Mouse (Mus musculus) cerebellum, postnatal 25 days (tissue): ENCODE measurements around the gene Map4k4.

Experiments used
- DNase-seq, 2 experiments: peaks; one replicate each; pipeline ENCODE4 v3.0.0; 2021; ENCODE audit warnings: mixed read lengths in 2 of 2

Map4k4 gene

GRCm38 (mm10) chr1:40006043-40006651, 105.4 kb downstream of the Map4k4 start:
- DNase-seq = no peak

GRCm38 (mm10) chr1:40007962-40008471, 107.3 kb downstream of the Map4k4 start:
- DNase-seq = peak in 1 of 2 experiments; percentile 2

GRCm38 (mm10) chr1:40012696-40013095, 112.0 kb downstream of the Map4k4 start:
- DNase-seq = peak in 1 of 2 experiments; percentile 24

DNA sequence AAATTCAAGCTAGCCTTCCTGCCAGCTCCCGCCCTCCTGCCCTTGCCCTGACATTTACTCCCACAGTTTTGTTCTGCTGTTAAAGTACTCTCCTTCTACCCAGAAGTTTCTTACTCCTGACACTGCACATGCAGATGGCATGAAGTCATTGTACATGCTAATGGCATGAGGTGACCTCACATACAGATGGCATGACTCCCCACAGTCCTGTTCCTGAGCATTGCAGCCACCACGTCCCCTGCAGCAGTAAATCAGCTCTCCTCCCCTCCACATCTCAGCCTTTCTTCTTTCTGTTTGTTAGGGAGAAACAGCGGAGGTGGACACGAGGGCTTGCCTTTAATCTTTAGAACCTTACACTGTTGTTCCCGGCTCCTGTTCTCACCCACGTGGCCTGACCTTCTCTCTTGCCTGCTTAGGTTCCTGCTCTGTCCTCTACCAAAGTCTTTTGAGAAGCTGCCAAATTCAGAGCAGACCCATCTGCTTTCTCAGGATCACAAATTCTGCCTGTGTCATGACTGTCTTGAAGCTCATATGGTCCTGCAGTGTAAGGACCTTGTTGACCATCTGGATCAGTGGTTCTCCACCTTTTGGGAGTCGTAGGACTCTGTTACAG, 114.5 kb downstream of the Map4k4 start:
- DNase-seq = peak; percentile 54 to 64

- no peak for DNase-seq
Measured at GRCm38 (mm10) chr1:40021617-40022016, 120.9 kb downstream of the Map4k4 start.

- no peak for DNase-seq
Measured at GRCm38 (mm10) chr1:40022472-40023135, 121.9 kb downstream of the Map4k4 start.

DNA sequence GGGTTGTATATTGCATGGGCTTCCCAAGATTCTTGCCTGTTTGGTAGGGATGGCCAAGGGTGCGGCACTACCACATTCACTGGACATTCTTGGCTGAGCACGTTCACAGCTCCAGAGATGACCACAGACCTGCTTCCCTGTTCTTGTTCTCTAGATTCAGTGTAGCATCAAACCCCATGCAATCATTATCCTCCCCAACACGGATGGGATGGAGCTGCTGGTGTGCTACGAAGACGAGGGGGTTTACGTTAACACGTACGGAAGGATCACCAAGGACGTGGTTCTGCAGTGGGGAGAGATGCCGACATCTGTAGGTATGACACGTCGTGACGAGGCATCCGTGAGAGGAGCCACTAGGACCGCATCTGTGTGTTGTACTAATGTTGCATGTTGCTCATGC, 122.5 kb downstream of the Map4k4 start:
- DNase-seq = no peak

DNA sequence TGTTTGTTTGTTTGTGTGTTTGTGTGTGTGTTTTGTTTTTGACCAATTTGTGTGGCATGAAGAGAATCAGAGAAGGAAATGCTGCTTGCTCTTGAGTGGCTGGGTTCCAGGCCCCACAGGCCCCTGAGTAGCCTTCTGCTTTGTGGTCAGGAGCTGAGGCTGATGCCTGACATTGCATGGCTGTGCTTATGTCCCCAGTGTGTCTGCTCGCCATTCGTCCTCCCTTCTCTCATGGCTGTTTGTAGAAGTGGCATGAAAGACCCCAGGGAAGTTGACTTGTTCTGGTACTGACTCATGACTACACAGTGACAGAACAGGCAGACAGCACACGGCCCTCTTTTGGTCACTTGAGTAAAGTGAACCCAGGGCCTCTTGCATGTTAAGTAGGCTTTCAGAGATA, 123.0 kb downstream of the Map4k4 start:
- no peak for DNase-seq

GRCm38 (mm10) chr1:40024554-40025320, 124.0 kb downstream of the Map4k4 start:
- peak in 1 of 2 experiments; percentile 2 for DNase-seq

DNA sequence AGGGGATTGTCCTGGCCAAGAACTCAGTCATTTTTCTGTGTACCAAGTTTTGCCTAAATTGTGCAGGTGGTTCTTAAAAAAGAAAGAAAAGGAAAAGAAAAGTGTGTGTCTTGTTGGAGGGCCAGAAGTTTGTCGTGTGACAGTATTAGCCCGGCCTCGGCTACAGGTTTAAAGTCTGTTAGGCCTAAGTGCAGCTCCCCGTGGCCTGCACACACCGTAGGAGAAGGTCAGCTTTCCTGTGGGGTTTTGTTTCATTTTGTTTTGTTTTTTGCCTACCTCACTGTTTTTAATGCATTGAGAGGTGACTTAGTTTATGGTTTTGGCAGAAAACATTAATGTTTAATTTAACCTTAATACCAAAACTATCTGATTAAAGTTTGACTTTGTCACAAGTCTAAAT, 124.7 kb downstream of the Map4k4 start:
- no peak for DNase-seq

DNA sequence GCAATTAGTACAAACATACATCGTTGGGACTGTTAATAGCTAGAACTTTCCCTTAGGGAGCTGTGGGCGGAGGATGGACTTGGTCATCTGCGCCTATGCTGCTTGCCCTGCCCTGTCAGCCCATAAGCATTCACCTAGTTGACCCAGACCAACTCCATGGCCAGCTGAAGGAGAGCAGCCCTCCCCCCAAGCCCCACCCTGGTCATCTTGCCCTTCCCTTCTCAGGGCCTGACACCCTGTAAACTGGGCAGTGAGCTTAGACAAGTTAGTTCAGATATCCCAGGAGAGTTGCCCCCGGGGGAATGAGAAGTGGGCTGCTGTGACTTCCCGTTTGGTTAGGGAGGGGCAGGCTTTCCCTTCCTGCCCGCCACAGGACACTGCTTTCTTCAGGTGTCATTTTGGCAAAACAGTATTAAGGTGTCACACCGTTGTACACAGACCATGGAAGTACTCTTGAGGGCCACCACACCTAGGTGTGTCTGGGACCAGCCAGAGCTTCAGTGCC, 126.5 kb downstream of the Map4k4 start:
- no peak for DNase-seq

- no peak for DNase-seq
Measured at GRCm38 (mm10) chr1:40028207-40028998, 127.7 kb downstream of the Map4k4 start.

DNA sequence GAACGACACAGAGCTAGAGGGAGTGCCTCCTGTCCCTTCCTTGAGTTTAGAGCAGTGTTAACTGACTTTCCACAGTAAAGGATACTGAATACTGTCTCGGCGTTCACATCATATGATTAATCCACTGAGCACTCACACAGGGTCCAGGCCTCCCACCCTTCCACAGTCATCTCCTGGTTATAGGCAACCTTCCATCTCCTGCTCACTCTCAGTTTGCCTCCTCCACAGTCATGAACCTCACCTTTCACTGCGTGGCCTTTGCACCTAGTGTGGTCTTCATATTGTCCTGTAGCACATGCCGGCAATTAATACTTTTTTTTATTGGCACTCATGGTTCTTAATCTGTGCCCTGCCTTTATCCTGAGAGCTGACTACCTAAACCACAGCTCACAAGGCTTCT, 128.9 kb downstream of the Map4k4 start:
- DNase-seq = no peak

DNA sequence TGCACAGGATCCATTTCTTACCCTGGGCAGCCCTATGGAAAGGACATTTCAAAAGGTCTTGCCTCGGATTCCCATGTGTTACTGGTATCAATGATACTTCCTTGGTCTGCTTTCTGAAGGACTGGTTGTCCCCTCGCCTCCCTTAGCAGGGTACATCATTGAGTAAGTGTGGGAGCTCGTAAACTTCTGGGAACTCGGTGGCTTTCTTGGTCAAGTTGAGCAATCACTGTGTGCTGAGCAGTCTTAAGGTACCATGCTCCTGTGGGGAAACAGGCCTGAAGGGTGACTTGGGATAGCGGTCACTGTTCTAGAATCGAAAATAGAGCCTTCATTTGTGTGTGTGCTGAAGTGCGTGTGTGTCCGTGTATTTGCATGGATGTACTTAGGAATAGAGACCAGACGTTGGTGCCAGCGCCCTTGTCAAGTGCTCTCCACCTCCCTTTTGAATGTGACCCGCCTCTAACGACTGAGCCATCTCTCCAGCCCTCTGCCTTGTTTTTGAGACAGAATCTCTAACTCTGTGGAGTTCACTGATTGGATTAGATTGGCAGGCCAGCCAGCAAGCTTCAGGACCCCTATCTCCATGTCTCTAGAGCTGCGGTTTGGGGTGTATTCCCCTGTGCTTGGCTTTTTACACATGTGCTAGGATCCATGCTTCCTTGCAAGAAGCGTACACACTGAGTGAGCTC, 129.7 kb downstream of the Map4k4 start:
- no peak for DNase-seq

DNA sequence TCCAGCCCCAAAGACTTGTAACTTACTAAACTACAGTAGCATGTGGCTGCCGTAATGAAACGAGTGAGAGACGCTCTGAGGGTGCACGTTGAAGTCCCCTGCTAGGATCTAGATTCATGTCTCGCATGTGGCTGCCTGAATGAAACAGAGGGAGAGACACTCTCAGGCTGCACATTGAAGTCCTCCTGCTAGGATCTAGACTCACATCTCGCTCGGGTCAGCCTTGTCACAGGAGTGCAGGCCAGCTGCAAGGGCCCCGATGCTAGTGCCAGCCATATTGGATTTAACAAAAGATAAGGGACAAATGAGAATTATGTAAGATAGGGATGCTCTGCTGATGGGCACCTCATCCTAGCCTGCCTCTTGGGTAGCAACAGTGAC, 130.3 kb downstream of the Map4k4 start:
- DNase-seq = no peak

- DNase-seq = no peak
Measured at GRCm38 (mm10) chr1:40031626-40032025, 130.9 kb downstream of the Map4k4 start.

DNA sequence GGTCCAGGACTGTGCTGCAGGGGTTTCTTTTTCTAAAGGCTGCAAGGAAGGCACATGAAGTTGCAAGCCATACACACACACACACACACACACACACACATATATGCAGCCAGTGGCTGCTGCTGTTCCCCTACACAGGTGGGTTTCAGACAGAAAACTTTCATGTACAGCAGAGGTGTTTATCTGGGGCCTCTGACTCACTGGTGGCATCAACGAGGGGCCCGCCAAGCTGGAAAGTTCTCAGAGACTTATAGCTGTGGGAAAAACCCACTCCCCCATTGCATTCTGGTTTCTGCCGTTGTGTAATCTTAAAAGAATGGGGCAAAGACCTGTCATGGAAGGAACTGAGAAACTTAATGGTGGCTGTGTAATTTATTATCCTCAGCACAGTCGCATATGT, 132.6 kb downstream of the Map4k4 start:
- DNase-seq = no peak

GRCm38 (mm10) chr1:40033743-40034420, 133.2 kb downstream of the Map4k4 start:
- peak; percentile 49 to 68 for DNase-seq

- no peak for DNase-seq
Measured at GRCm38 (mm10) chr1:40037831-40038230, 137.1 kb downstream of the Map4k4 start.

DNA sequence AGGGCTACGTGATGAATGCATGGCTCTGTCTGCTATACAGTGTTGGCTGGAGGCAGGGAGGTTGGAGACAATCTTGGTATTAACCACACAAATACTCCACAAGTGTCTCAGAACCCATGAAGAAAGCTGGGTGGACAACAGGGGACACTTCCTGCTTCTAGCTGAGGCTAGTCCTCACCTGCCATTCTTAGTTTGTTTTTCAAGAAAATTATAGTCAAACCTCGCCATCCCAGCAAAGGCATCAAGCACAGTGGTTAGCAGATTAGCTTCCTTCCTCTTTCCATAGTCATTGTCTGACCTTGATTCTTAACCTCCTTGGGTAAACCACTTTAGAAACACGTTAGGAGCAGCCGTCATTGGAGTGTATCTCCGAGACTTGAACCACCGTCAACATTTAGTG, 145.0 kb downstream of the Map4k4 start:
- DNase-seq = no peak

DNA sequence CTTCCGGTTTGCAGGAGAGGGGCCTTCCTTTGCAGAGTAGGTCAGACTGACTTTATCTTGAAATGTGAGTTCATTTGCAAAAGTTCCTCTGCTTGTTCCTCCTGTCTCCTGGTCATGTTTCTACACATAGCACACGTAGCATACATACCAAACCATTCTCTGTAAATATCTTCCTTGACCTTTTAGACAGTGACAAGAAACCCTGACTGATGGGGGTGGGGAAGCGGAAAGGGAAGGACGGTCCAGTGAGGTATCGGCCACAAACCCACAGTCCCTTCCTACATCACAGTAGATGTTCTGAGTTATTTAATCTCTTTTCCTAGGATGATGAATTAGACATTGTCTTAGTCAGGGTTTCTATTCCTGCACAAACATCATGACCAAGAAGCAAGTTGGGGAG, 145.9 kb downstream of the Map4k4 start:
- no peak for DNase-seq
